Mouse (Mus musculus): ENCODE results near the gene Spon1. TPM values are rescaled to one million over a fixed set of nuclear protein-coding genes. Genes with fewer than 3 reads are reported as not detected.

Spon1 gene
- 0.10 to 0.18 TPM in 2 of 4 replicates, not detected in the others for total RNA-seq (2023; ENCODE audit: inconsistent age)

GRCm38 (mm10) chr7:113765667-113766497 is at the start of gene Spon1:
Gene Spon1, plus strand, starts transcription at chr7:113765998.

